Mouse (Mus musculus) limb, embryonic 12.5 days (tissue): ENCODE results near the gene Tchhl1. TPM values are rescaled to one million over a fixed set of nuclear protein-coding genes. Genes with fewer than 3 reads are reported as not detected.

Experiments used
- microRNA-seq: library from miRNA; unstranded; fragments of <30 nt; microRNA quantifications from one replicate; pipeline ENCODE4, GENCODE M21; 2017
- polyA plus RNA-seq: library from polyadenylated mRNA; unstranded; fragments of >200 nt; fragmentation: Nextera tagmentation; extraction: Ambion mirVana; gene quantifications from 2 replicates; pipeline ENCODE4 v1.2.1, GENCODE M21; 2016

Gene Tchhl1
- polyA plus RNA-seq, 1 experiment from 2014 or later: not detected

Small RNA genes within 50 kb of the gene (microRNA-seq; reads per million reads assigned to microRNA genes)
- gene Gm22752: not detected

Other genes starting within 250 kb of the Tchhl1 start
- gene Flg, start 195.2 kb upstream of the Tchhl1 start, polyA plus RNA-seq: not detected in 2 replicates
- not detected in 2 replicates for gene Hrnr, start 149.0 kb upstream of the Tchhl1 start, polyA plus RNA-seq
- not detected in 2 replicates for gene Rptn, start 75.1 kb upstream of the Tchhl1 start, polyA plus RNA-seq
- 0.58 and 0.71 TPM in 2 replicates for gene Tchh, start 26.4 kb upstream of the Tchhl1 start, polyA plus RNA-seq
- gene S100a11, start 51.7 kb downstream of the Tchhl1 start, polyA plus RNA-seq: 600 and 664 TPM in 2 replicates
- gene S100a10, start 86.3 kb downstream of the Tchhl1 start, polyA plus RNA-seq: 157 and 183 TPM in 2 replicates
- not detected in 2 replicates for gene Tdpoz2, start 183.9 kb downstream of the Tchhl1 start, polyA plus RNA-seq
- not detected in 2 replicates for gene Tdpoz1, start 207.6 kb downstream of the Tchhl1 start, polyA plus RNA-seq
- gene Gm37596, start 224.3 kb downstream of the Tchhl1 start, polyA plus RNA-seq: not detected in 2 replicates